Mouse (Mus musculus): Measurements from ENCODE around the gene Kcnj2. TPM values are rescaled to one million over a fixed set of nuclear protein-coding genes. Genes with fewer than 3 reads are reported as not detected.

The Kcnj2 gene
- total and polyA plus RNA-seq, 3 experiments: under 0.01 TPM; not detected in 2

- H3K9me3 ChIP-seq (replicated peaks): peaks cover 17% of the 10 kb centered on the region
- H3K27me3 ChIP-seq (ENCODE audit: insufficient read depth, low read length): no peaks in the 10 kb centered on the region
- DNase-seq (ENCODE audit: low spot score): no peak
- no peak overlapping the region for H3K4me3 ChIP-seq (ENCODE audit: low read depth, low read length)
- TF ChIP-seq GATA2 (IDR thresholded peaks at IDR 0.05; ENCODE audit: borderline replicate concordance, low read depth, low read length): no peak
- no peak for TF ChIP-seq GATA1 (IDR thresholded peaks at IDR 0.05; ENCODE audit: borderline replicate concordance, low read length)
- TF ChIP-seq POLR2AphosphoS5 (IDR thresholded peaks at IDR 0.05; ENCODE audit: insufficient replicate concordance, low read depth, low read length): no peak
- TF ChIP-seq CTCF (IDR thresholded peaks at IDR 0.05; ENCODE audit: low read depth, low read length): no peak
- TF ChIP-seq TAL1 (conservative IDR thresholded peaks at IDR 0.05; ENCODE audit: low read depth, low read length): no peak
- H3K4me1 ChIP-seq (ENCODE audit: insufficient read depth, low read depth, low read length): no peaks in the 10 kb centered on the region
- no peak for ATAC-seq (ENCODE audit: extremely low read depth, insufficient number of reproducible peaks, low FRiP score, poor library complexity, severe bottlenecking)
- H3K36me3 ChIP-seq (replicated peaks): no peaks in the 10 kb centered on the region
Measured at GRCm38 (mm10) chr11:111123324-111123723, 57.4 kb downstream of the Kcnj2 start.

- ATAC-seq (ENCODE audit: extremely low read depth, insufficient number of reproducible peaks, low FRiP score, poor library complexity, severe bottlenecking) (no peak), DNase-seq (ENCODE audit: low spot score) (no peak)
- Histone ChIP-seq H3K9me3 (replicated peaks) (peaks cover 29% of the 10 kb centered on the region), H3K36me3 (replicated peaks) (no peaks in the 10 kb centered on the region), H3K4me1 (ENCODE audit: insufficient read depth, low read depth, low read length) (no peaks in the 10 kb centered on the region), H3K4me3 (ENCODE audit: low read depth, low read length) (no peak overlapping the region), H3K27me3 (ENCODE audit: insufficient read depth, low read length) (no peaks in the 10 kb centered on the region)
- TF ChIP-seq TAL1 (conservative IDR thresholded peaks at IDR 0.05; ENCODE audit: low read depth, low read length): no peak
Measured at GRCm38 (mm10) chr11:111125963-111126362, 60.0 kb downstream of the Kcnj2 start.

Other genes with a start within 250 kb of the Kcnj2 start
- not detected in 2 replicates for gene Kcnj16, start 98.1 kb upstream of the Kcnj2 start, total RNA-seq (2014; fragmentation: Nextera tagmentation)
- 0.06 TPM in 1 of 2 replicates, not detected in the other for gene Kcnj16, start 98.1 kb upstream of the Kcnj2 start, total RNA-seq (2017)
- gene Kcnj16, start 98.1 kb upstream of the Kcnj2 start, polyA plus RNA-seq (2012): not detected in 2 replicates

Measured in G1E (cell line).